Comparison of ENCODE assay signal across 21 mouse cellular contexts in genomic region chr3:103984556-103984955, GRCm38 (mm10). TPM values are rescaled to one million over a fixed set of nuclear protein-coding genes. Genes with fewer than 3 reads are reported as not detected.
DNase-seq lines count a peak whose midpoint lies in the region; ATAC-seq and TF ChIP-seq lines count a peak whose summit lies in the region.
"Had no signal": no experiment of that assay in that cellular context is flagged by ENCODE, and none has a peak within 500 bp of the region (broad histone marks: within the 10 kb centered on the region; RNA-seq: fewer than 3 reads in every experiment).

No protein-coding gene starts in this region.

- H3K27ac ChIP-seq in heart, adult 2 months, result no peak overlapping the region
- H3K27ac ChIP-seq in liver, postnatal 0 days (ENCODE audit: low read depth), result no peak overlapping the region
- H3K27ac ChIP-seq in liver, embryonic 12.5 days, result no peak overlapping the region
- H3K27ac ChIP-seq: embryonic facial prominence, embryonic 10.5 days; embryonic facial prominence, embryonic 12.5 days; forebrain, embryonic 13.5 days; forebrain, embryonic 15.5 days had no signal

- H3K9ac ChIP-seq in heart, adult 2 months (ENCODE audit: low read depth, low read length), result no peak overlapping the region
- H3K9ac ChIP-seq in liver, postnatal 0 days (replicated peaks), result no peak overlapping the region
- H3K9ac ChIP-seq in liver, embryonic 12.5 days, result no peak overlapping the region
- H3K9ac ChIP-seq: embryonic facial prominence, embryonic 12.5 days; forebrain, embryonic 13.5 days; forebrain, embryonic 15.5 days; forebrain, postnatal 0 days had no signal

- no peak for TF ChIP-seq CTCF in heart, adult 2 months (IDR thresholded peaks at IDR 0.05)
- no peak for TF ChIP-seq CTCF in liver, postnatal 0 days (IDR thresholded peaks at IDR 0.05; ENCODE audit: low read depth)

- no peaks in the 10 kb centered on the region; the same call in 1 of the 2 replicates for H3K4me1 ChIP-seq in heart, adult 2 months (ENCODE audit: control insufficient read depth, insufficient read depth, low read length)
- 0 out of 2 replicates have a peak, but pooled peaks cover 2% of the 10 kb centered on the region for H3K4me1 ChIP-seq in liver, postnatal 0 days (ENCODE audit: insufficient read depth)
- H3K4me1 ChIP-seq in liver, embryonic 12.5 days, result no peaks in the 10 kb centered on the region
- H3K4me1 ChIP-seq: embryonic facial prominence, embryonic 10.5 days; embryonic facial prominence, embryonic 12.5 days; forebrain, embryonic 13.5 days; forebrain, embryonic 15.5 days had no signal

- H3K4me3 ChIP-seq in heart, adult 2 months, result no peak overlapping the region
- H3K4me3 ChIP-seq in liver, postnatal 0 days (ENCODE audit: low read depth, low read length), result no peak overlapping the region
- no peak overlapping the region for H3K4me3 ChIP-seq in liver, embryonic 12.5 days
- H3K4me3 ChIP-seq: embryonic facial prominence, embryonic 10.5 days; embryonic facial prominence, embryonic 12.5 days; forebrain, embryonic 13.5 days; forebrain, embryonic 15.5 days had no signal

- WGBS in heart, adult 2 months, result 76% methylated on average over 4 of the region's 4 CpGs
- WGBS in liver, postnatal 0 days (ENCODE audit: insufficient replicate concordance), result 55% methylated on average over 4 of the region's 4 CpGs
- WGBS in liver, embryonic 12.5 days (ENCODE audit: insufficient replicate concordance), result 78% methylated on average over 4 of the region's 4 CpGs

- H3K27me3 ChIP-seq in heart, adult 2 months (ENCODE audit: control insufficient read depth, insufficient read depth, low read length), result no peaks in the 10 kb centered on the region
- H3K27me3 ChIP-seq in liver, postnatal 0 days (ENCODE audit: insufficient read depth, low read length), result no peaks in the 10 kb centered on the region
- H3K27me3 ChIP-seq in liver, embryonic 12.5 days (replicated peaks), result no peaks in the 10 kb centered on the region
- H3K27me3 ChIP-seq: embryonic facial prominence, embryonic 12.5 days; forebrain, embryonic 13.5 days; forebrain, embryonic 15.5 days; Patski had no signal

- no peak for TF ChIP-seq POLR2A in heart, adult 2 months (IDR thresholded peaks at IDR 0.05; ENCODE audit: insufficient read depth, low read depth, low read length)

- peak; percentile 40; the same call in 1 of the 2 replicates for ATAC-seq in liver, postnatal 0 days
- ATAC-seq in liver, embryonic 12.5 days, result no peak
- ATAC-seq: activated CD4-positive, CD25-positive, alpha-beta regulatory T cell, adult 4 months; forebrain, embryonic 13.5 days; forebrain, embryonic 15.5 days; forebrain, postnatal 0 days; Patski had no signal

- H3K4me2 ChIP-seq in liver, postnatal 0 days (ENCODE audit: low read depth, low read length), result no peak overlapping the region
- H3K4me2 ChIP-seq in liver, embryonic 12.5 days, result no peak overlapping the region
- H3K4me2 ChIP-seq: embryonic facial prominence, embryonic 12.5 days; forebrain, embryonic 13.5 days; forebrain, embryonic 15.5 days had no signal

- intact Hi-C loops in heart, adult 2 months (cut with DNase I), result no loop called here

- no peaks in the 10 kb centered on the region for H3K36me3 ChIP-seq in heart, adult 2 months (ENCODE audit: control insufficient read depth, insufficient read depth, low read length)
- peaks cover 11% of the 10 kb centered on the region for H3K36me3 ChIP-seq in liver, postnatal 0 days (replicated peaks; ENCODE audit: insufficient read depth, low read length)
- peaks cover 44% of the 10 kb centered on the region for H3K36me3 ChIP-seq in liver, embryonic 12.5 days

- peak; percentile 66 for DNase-seq in heart, adult 11 months
- no peak for DNase-seq in heart, adult 2 months
- no peak for DNase-seq in liver, postnatal 0 days
- peak; percentile 65 for DNase-seq in Muller cell, postnatal 12 days (ENCODE audit: inconsistent ontology term)
- peak; percentile 70 for DNase-seq in adipocyte (ENCODE audit: low spot score)
- no peak for DNase-seq in layer of hippocampus, adult 11-12 months (ENCODE audit: low spot score)
- DNase-seq: adrenal gland, adult 8-10 months; adrenal gland, postnatal 25 days; cerebellum, adult 11-12 months; cerebellum, adult 2 months; cerebellum, adult 9-10 months; cerebellum, postnatal 10 days; cerebellum, postnatal 25 days; forebrain, postnatal 0 days had no signal

- H3K79me2 ChIP-seq in heart, adult 2 months (replicated peaks; ENCODE audit: control insufficient read depth, insufficient read depth, low read length), result no peaks in the 10 kb centered on the region; the same call in 1 of the 2 replicates

- no peaks in the 10 kb centered on the region for H3K9me3 ChIP-seq in liver, postnatal 0 days (ENCODE audit: low read length)
- no peaks in the 10 kb centered on the region for H3K9me3 ChIP-seq in liver, embryonic 12.5 days (replicated peaks)
- H3K9me3 ChIP-seq: embryonic facial prominence, embryonic 10.5 days; embryonic facial prominence, embryonic 12.5 days; forebrain, embryonic 13.5 days; forebrain, embryonic 15.5 days had no signal

- no peak for TF ChIP-seq EP300 in heart, adult 2 months (IDR thresholded peaks at IDR 0.05; ENCODE audit: insufficient read depth, low read depth, low read length)
- TF ChIP-seq EP300 in liver, postnatal 0 days (IDR thresholded peaks at IDR 0.05; ENCODE audit: low read depth), result no peak

RNA-seq across cellular contexts. Expression of gene Phtf1, which starts 16.6 kb away (rescaled TPM):
- 1 to 10 TPM; 6.8 to 8.0 TPM for total RNA-seq in heart, adult 2 months (2021)
- polyA plus RNA-seq in heart, adult 2 months (2012; rRNA removed), result 1.9 and 4.5 TPM in 2 replicates
- 3.8 and 3.9 TPM in 2 replicates for polyA plus RNA-seq in liver, postnatal 0 days (2015; fragmentation: Nextera tagmentation; extraction: Ambion mirVana)
- 13.2 TPM in 2 replicates for polyA plus RNA-seq in liver, embryonic 12.5 days (2016; fragmentation: Nextera tagmentation; extraction: Ambion mirVana)

Comparison
In these comparisons a context has a peak if more than half of its experiments do, and no peak if none do; other contexts are left out.
1. DNase-seq: peak in heart, adult 11 months (single experiment), Muller cell, postnatal 12 days (single experiment) and adipocyte (single experiment); none in heart, adult 2 months (0 of 2), liver, postnatal 0 days (single experiment) and layer of hippocampus, adult 11-12 months (single experiment).